Mouse (Mus musculus) forebrain, embryonic 11.5 days (tissue): Measurements from ENCODE around the gene Myo5a. TPM values are rescaled to one million over a fixed set of nuclear protein-coding genes. Genes with fewer than 3 reads are reported as not detected.

Source experiments
- ATAC-seq: fragments of 200-750 bp; cut with Nextera tagmentation; replicated peaks from 2 replicates; pipeline ENCODE4 v1.8.0; 2017; ENCODE audit warnings: moderate TSS enrichment; ENCODE audit not compliant: low FRiP score
- DNase-seq: peaks from one replicate; pipeline ENCODE4 v3.0.0-alpha.2; 2017; ENCODE audit warnings: low spot score
- H3K27ac ChIP-seq: fragments of 300-500 bp; sonication (generic); 2 replicates; pipeline ENCODE4 v1.5.1; 2014; ENCODE audit warnings: low read depth, low read length
- H3K27me3 ChIP-seq: fragments of 300-500 bp; sonication (generic); 2 replicates; pipeline ENCODE4 v1.6.1; 2014; ENCODE audit warnings: mild to moderate bottlenecking, low read length, mixed read lengths; ENCODE audit not compliant: control insufficient read depth, insufficient read depth
- H3K36me3 ChIP-seq: fragments of 300-500 bp; sonication (generic); 2 replicates; pipeline ENCODE4 v1.6.1; 2014; ENCODE audit warnings: mild to moderate bottlenecking, low read length, moderate library complexity, mixed read lengths; ENCODE audit not compliant: control insufficient read depth, insufficient read depth
- H3K4me1 ChIP-seq: fragments of 300-500 bp; sonication (generic); replicated peaks from 2 replicates; pipeline ENCODE4 v1.6.1; 2014; ENCODE audit warnings: low read length, mixed read lengths; ENCODE audit not compliant: control insufficient read depth, insufficient read depth
- H3K4me2 ChIP-seq: fragments of 300-500 bp; sonication (generic); 2 replicates; pipeline ENCODE4 v1.6.1; 2014; ENCODE audit warnings: low read depth, mild to moderate bottlenecking, low read length, moderate library complexity, mixed read lengths; ENCODE audit not compliant: severe bottlenecking
- H3K4me3 ChIP-seq: fragments of 300-500 bp; sonication (generic); 2 replicates; pipeline ENCODE4 v1.5.1; 2014; ENCODE audit warnings: low read depth, low read length
- H3K9ac ChIP-seq: fragments of 300-500 bp; sonication (generic); 2 replicates; pipeline ENCODE4 v1.6.1; 2014; ENCODE audit warnings: low read length
- H3K9me3 ChIP-seq: fragments of 300-500 bp; sonication (generic); 2 replicates; pipeline ENCODE4 v1.6.1; 2016; ENCODE audit warnings: low read length, mixed read lengths; ENCODE audit not compliant: control insufficient read depth
- WGBS: fragments of 180-500 bp; shearing (Covaris S2); extraction: QIAGEN DNeasy Blood & Tissue Kit; methylation state at CpG from one replicate; pipeline ENCODE4 v1.1.7; 2014; 5-methylcytosine and 5-hydroxymethylcytosine counted together
- polyA plus RNA-seq: library from polyadenylated mRNA; unstranded; fragments of >200 nt; fragmentation: Nextera tagmentation; extraction: Ambion mirVana; gene quantifications from 2 replicates; pipeline ENCODE4 v1.2.1, GENCODE M21; 2014

Gene Myo5a
- 38.0 and 41.5 TPM in 2 replicates for polyA plus RNA-seq

GRCm38 (mm10) chr9:75070457-75071028 lies at the start of gene Myo5a:
Myo5a (plus strand) TSS chr9:75071015.
- Histone ChIP-seq H3K9ac (peak within 1 kb of the TSS; percentile 96), H3K4me1 (peaks cover 3% of the 10 kb centered on the region; the same call in 1 of the 2 replicates), H3K36me3 (no peaks in the 10 kb centered on the region), H3K27ac (peak within 1 kb of the TSS; percentile 95), H3K4me3 (peak within 1 kb of the TSS; percentile 80), H3K4me2 (peak within 1 kb of the TSS; percentile 81), H3K9me3 (no peaks in the 10 kb centered on the region), H3K27me3 (no peaks in the 10 kb centered on the region)
- no peak; the same call in 1 of the 2 replicates for ATAC-seq
- DNase-seq, result no peak
- WGBS, result 21% methylated on average over 23 of the region's 23 CpGs

DNA sequence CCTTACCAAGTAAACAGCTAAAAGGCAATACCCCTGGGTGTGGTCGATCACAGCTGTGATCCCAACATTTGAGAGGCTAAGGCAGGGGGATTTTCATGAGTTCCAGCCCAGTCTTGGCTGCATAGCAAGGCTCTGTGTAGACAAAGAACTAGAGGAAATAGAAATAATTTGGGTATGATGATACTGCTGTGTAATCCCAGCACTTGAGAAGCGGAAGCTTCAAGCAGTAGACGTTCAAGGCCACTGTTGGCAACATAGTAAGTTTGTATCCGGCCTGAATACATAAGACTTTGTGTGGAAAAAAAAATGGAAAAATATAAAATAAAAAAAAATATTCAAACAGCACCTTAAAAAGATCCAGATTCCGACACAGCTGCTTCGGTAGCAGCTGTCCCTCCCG lies 48.3 kb upstream of the Myo5a start:
- Histone ChIP-seq H3K9ac (no peak overlapping the region), H3K4me2 (no peak overlapping the region), H3K4me1 (no peaks in the 10 kb centered on the region), H3K27ac (no peak overlapping the region), H3K9me3 (no peaks in the 10 kb centered on the region), H3K36me3 (no peaks in the 10 kb centered on the region; the same call in 1 of the 2 replicates), H3K27me3 (no peaks in the 10 kb centered on the region), H3K4me3 (no peak overlapping the region)
- DNase-seq, result no peak
- ATAC-seq, result no peak
- 89% methylated on average over 7 of the region's 7 CpGs for WGBS

DNA sequence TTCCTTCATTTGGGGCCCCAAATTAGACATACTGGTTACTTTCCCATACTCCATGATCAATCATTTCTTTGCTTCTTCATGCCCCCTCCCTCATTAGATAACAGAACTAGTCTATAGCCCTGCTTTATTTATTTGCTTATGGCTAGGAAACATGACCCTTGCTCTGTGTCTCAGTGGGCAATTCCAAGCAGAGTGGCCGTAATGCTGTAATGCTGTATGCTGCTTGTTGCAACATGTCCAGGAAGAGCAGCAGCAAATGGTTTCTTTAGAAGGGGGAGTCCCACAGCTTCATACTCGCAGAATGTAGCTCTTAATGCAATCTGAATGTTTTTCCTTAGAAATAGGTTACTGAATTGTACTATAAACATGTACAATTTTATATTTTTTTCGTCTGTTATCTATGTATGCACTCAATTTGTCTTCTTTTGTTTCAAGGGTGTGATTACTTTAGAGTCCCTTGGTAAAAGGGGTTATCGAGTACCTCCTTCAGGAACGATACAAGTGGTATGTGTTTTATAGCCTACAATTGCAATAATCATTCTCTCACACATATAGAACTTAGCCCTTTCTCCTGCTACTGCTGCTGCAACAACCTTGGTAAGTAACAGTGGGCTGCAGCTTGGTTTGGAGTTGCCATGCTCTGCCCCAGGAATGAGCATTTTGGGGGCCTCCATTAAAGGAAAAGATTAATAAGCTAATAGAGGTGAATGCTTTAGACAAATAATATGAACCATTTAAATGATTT lies 47.5 kb upstream of the Myo5a start:
- WGBS, result 87% methylated on average over 5 of the region's 5 CpGs
- Histone ChIP-seq H3K4me2 (no peak overlapping the region), H3K27ac (no peak overlapping the region), H3K36me3 (no peaks in the 10 kb centered on the region; the same call in 1 of the 2 replicates), H3K27me3 (no peaks in the 10 kb centered on the region), H3K9me3 (no peaks in the 10 kb centered on the region), H3K4me3 (no peak overlapping the region), H3K9ac (no peak overlapping the region), H3K4me1 (no peaks in the 10 kb centered on the region)
- DNase-seq (no peak), ATAC-seq (no peak)

- Histone ChIP-seq H3K27me3 (no peaks in the 10 kb centered on the region), H3K9me3 (no peaks in the 10 kb centered on the region), H3K27ac (no peak overlapping the region), H3K36me3 (no peaks in the 10 kb centered on the region; the same call in 1 of the 2 replicates), H3K4me3 (no peak overlapping the region), H3K4me1 (no peaks in the 10 kb centered on the region), H3K4me2 (no peak overlapping the region), H3K9ac (no peak overlapping the region)
- DNase-seq (no peak), ATAC-seq (no peak)
- 65% methylated on average over 7 of the region's 7 CpGs for WGBS
Observed at GRCm38 (mm10) chr9:75024089-75024488, 46.7 kb upstream of the Myo5a start.

GRCm38 (mm10) chr9:75025689-75026088 lies 45.1 kb upstream of the Myo5a start:
- 69% methylated on average over 6 of the region's 6 CpGs for WGBS
- H3K4me3 ChIP-seq, result no peak overlapping the region
- DNase-seq, result no peak
- ATAC-seq, result no peak
- no peak overlapping the region for H3K9ac ChIP-seq
- H3K27me3 ChIP-seq, result no peaks in the 10 kb centered on the region
- H3K4me1 ChIP-seq, result no peaks in the 10 kb centered on the region
- no peak overlapping the region for H3K4me2 ChIP-seq
- no peaks in the 10 kb centered on the region for H3K9me3 ChIP-seq
- H3K27ac ChIP-seq, result no peak overlapping the region
- H3K36me3 ChIP-seq, result no peaks in the 10 kb centered on the region

GRCm38 (mm10) chr9:75032408-75032807 lies 38.4 kb upstream of the Myo5a start:
- H3K4me1 ChIP-seq, result no peaks in the 10 kb centered on the region
- no peak overlapping the region for H3K9ac ChIP-seq
- H3K4me2 ChIP-seq, result no peak overlapping the region
- no peak for ATAC-seq
- no peak for DNase-seq
- no peak overlapping the region for H3K27ac ChIP-seq
- no peaks in the 10 kb centered on the region for H3K9me3 ChIP-seq
- no peaks in the 10 kb centered on the region for H3K36me3 ChIP-seq
- H3K4me3 ChIP-seq, result no peak overlapping the region
- WGBS, result 83% methylated on average over 1 of the region's 1 CpGs
- no peaks in the 10 kb centered on the region for H3K27me3 ChIP-seq

GRCm38 (mm10) chr9:75033141-75033540 lies 37.7 kb upstream of the Myo5a start:
- ATAC-seq (no peak), DNase-seq (no peak)
- H3K27me3 ChIP-seq, result no peaks in the 10 kb centered on the region
- no peak overlapping the region for H3K9ac ChIP-seq
- H3K36me3 ChIP-seq, result no peaks in the 10 kb centered on the region
- H3K4me3 ChIP-seq, result no peak overlapping the region
- no peak overlapping the region for H3K27ac ChIP-seq
- WGBS, result 59% methylated on average over 7 of the region's 7 CpGs
- H3K4me2 ChIP-seq, result no peak overlapping the region
- H3K4me1 ChIP-seq, result no peaks in the 10 kb centered on the region
- no peaks in the 10 kb centered on the region for H3K9me3 ChIP-seq

GRCm38 (mm10) chr9:75034691-75035090 lies 36.1 kb upstream of the Myo5a start:
- H3K4me2 ChIP-seq, result no peak overlapping the region
- H3K27me3 ChIP-seq, result no peaks in the 10 kb centered on the region
- ATAC-seq (no peak), DNase-seq (no peak)
- peaks cover 3% of the 10 kb centered on the region; the same call in 1 of the 2 replicates for H3K4me1 ChIP-seq
- no peak overlapping the region for H3K4me3 ChIP-seq
- H3K36me3 ChIP-seq, result no peaks in the 10 kb centered on the region
- 60% methylated on average over 1 of the region's 1 CpGs for WGBS
- no peaks in the 10 kb centered on the region for H3K9me3 ChIP-seq
- no peak overlapping the region for H3K9ac ChIP-seq
- no peak overlapping the region for H3K27ac ChIP-seq
